Mouse (Mus musculus): ENCODE data around the gene Atp6v1c2. TPM values are rescaled to one million over a fixed set of nuclear protein-coding genes. Genes with fewer than 3 reads are reported as not detected.

The Atp6v1c2 gene
- total RNA-seq, 1 experiment from 2014 or later, result not detected

DNA sequence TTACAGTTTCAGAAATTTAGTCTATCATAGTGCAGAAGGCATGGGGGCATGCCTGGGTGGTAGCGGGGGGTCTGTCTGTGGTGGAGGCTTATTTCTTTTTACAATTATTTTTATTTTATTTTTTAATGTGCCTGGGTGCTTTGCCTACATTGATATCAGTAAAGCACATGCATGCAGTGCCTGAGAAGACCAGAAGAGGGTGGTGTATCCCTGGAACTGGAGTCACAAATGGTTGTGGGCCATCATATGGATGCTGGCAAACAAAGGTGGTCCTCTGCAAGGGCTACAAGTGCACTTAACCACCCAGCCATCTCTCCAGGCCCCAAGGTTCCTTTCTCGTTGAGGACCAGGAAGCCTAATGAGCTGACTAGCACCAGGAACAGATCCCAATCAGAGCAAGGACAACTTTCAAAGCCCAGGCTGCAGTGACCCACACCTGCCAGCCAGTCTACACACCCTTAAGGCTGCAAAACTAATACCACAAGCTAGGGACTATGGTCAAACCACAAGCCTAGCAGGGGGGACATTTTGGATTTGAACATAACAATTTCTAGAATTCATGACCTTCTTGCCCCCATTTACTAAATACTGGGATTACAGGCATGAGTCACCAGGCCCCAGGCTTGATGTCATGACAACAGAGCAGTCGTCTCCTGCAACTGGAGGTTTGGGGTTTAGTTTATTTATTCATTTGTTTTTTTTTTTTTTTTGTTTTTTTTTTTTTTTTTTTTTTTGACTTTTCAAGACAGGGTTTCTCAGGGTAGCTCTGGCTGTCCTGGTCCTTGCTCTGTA, 10.2 kb upstream of the Atp6v1c2 start:
- ATAC-seq (replicated peaks; ENCODE audit: low read depth, poor library complexity, severe bottlenecking), result peak; percentile 79

DNA sequence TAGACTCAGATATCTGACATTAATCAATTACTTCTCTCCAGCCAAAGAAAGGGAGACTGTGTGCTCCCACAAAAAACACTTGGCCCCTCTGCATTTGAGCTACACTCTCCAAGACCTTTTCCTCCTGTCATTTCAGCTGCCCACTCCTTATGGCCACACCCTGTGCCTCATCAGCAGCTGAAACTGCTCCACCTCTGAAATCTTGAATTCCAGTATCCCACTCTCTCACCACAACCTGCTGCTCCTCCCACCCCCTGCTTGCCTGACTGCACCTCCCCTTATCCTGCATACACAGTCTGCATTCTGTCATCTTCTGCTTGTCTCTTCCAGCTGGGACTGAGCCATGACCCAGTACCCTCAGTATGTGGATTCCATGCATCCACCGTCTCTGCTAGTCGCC, 9.2 kb upstream of the Atp6v1c2 start:
- no peak for ATAC-seq (replicated peaks; ENCODE audit: low read depth, poor library complexity, severe bottlenecking)

DNA sequence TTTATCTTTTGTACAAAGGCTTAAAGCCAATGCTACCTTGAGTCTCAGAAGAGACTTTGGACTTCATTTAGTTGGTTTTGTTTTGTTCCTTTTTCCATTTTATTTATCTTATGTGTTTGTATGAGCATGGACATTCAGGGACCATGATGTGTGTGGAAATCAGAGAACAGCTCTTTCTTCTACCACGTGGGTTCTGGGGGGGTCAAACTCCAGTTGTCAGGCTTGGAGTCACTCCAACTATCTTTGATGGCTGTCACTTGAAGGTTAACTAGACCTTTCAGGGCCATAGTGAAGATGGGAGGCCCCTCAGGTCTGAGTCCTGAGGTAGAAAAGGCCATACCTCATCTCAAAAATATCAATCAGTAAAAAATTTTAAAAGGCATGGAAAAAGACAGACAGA, 4.3 kb upstream of the Atp6v1c2 start:
- no peak for ATAC-seq (replicated peaks; ENCODE audit: low read depth, poor library complexity, severe bottlenecking)

DNA sequence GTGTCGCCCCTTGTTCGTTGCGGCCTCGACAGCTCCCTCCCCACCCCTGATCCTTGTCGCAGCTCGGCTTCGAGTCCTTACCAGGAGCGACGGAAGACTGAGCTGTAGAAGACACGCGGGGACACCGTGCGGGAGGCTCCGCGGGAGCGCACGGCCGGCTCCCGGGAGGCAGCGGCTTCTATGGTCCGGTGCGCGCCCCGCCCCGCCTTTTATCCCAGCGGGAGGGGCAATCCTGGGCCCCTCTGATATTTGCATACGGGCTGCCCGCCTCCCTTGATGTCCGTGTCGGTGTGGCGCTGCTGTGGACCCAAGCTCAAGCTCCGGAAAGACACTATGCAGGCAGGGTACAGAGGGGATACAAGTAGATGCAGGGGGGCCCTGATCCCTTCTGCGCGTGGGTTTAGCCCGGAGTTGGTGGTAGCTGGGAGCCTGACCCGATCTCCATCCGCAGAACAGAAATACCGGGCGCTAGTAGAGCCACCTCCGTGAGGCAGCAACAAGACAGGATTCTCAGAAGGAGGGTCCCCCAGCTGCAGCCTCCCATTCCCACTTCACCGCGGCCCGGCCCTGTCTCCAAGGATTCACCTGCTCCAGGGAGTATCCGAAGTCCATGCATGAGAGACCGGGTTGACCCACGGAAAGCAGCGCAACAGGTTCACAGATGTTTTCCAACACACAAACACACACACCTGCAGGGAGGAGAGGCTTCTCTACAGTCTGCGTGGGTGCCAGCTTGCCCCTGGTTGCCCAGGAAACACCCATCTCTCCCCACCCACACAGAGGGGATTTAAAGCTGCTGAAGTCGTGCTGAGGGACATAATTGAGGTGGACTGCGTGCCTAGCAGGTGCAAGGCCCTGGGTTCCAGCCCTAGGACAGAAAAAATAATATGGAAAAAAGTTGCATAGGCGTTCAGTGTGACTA, 4.3 kb downstream of the Atp6v1c2 start:
- peak; percentile 64 for ATAC-seq (replicated peaks; ENCODE audit: low read depth, poor library complexity, severe bottlenecking)

DNA sequence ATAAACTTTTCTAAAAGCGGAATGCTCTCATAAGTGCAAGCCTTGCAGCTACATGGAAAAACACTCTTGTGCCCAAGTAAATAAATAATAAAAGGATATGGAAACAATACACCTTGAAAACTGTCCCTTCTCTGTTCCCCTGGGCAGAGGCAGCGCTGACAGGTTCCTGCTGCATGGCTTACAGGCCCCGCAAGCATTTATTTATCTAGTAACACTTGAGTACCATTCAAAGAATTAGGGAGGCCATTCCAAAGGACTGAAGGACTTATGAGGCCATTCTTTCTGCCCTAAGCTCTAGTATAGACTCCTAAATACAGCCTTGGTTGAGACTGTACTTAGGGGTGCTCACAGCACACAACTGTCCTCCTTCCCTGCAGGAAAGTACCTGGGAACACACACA, 10.7 kb downstream of the Atp6v1c2 start:
- ATAC-seq (replicated peaks; ENCODE audit: low read depth, poor library complexity, severe bottlenecking), result no peak

DNA sequence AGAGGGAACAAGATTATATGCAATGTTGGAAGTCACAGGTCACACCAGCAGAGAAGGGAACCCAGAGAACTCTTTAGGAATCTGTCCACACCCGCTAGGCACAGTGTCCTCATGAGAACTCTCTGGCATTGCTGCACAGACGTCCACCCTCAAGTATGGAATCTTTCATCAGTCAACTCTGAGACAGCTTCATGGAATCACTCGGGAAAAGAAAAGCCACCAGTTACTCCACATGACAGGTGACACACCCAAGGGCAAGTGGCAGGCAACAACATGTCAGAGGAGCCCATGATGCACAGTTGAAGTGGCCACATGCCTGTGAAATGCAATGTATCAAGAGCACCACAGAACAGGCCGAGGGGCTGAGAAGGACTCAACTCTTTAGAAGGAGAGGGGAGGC, 11.2 kb downstream of the Atp6v1c2 start:
- ATAC-seq (replicated peaks; ENCODE audit: low read depth, poor library complexity, severe bottlenecking), result no peak

DNA sequence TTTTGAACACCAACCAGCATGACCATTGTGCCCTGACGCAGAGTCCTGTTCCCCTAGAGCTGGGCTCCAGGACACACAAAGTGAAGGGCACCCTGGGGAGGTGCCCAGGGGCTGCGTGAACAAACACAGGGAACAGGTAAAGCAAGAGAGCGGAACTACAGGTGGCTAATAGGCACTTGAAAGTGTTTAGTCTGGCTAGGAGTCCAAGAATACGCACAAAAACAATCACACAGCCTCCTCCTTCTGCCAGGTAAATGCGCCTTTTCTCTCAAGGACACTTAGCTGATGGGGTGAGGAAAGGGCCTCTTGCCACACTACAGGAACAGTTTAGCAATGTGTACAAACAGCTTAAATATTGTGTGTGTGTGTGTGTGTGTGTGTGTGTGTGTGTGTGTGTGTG, 13.1 kb downstream of the Atp6v1c2 start:
- no peak for ATAC-seq (replicated peaks; ENCODE audit: low read depth, poor library complexity, severe bottlenecking)

DNA sequence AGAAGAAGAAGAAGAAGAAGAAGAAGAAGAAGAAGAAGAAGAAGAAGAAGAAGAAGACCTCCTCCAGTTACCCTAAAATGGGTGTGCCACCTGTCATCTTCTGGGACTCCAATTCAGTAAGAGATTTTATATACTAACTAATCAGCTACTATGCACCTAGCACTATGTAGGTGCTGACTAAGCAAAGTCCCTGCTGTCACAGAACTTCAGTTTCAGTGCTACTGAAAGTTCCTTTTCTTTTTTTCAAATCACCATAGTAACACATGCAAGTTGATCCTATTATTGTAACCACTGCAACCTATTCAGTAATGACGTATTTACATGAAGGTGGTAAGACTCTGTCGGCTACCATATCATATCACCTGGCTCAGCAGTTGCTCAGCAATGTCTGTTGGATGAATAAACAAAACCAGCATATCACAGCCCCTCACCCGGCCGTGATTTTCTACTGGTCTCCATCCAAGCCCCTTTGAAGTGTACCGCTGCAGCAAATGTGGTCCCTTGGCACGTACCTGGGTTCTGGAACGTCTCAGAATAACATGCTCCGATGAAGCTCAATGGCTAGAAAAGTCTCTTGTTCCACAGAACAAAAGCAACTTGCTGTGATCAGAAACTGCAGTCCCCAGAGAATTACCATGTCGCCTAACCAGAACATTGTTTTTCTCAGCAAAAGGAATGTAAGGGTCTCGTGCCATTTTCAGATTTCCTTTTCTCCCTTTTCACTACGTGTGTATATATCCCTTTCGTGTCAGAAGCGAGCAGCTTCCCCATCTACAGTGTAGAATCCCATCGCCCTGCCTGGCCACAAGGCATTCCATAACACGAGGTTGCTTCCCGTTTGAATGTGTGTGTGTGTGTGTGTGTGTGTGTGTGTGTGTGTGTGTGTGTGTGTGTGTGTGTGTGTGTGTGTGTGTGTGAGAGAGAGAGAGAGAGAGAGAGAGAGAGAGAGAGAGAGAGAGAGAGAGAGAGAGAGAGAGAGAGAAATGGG, 18.0 kb downstream of the Atp6v1c2 start:
- no peak for ATAC-seq (replicated peaks; ENCODE audit: low read depth, poor library complexity, severe bottlenecking)

DNA sequence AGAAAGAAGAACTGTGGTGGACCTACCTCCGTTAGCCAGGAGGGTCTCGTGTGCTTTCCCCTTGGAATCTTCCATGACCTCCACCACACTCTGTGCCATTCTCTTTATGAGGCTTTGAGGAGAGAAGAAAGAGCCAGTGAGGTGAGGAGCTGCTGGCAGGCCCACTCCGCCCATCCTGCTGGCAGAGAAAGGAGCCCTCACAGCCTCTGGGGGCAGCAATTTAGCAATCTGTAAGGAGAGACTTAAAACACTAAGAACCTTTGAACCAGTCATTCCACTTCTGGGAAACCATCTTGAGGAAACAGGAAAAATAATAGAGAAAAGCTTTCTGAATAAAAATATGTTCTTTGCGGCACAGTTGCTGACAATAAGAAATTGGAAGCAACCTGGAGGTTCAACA, 20.9 kb downstream of the Atp6v1c2 start:
- ATAC-seq (replicated peaks; ENCODE audit: low read depth, poor library complexity, severe bottlenecking), result 0 out of 2 replicates have a peak, but pooled peaks have one; percentile 15

DNA sequence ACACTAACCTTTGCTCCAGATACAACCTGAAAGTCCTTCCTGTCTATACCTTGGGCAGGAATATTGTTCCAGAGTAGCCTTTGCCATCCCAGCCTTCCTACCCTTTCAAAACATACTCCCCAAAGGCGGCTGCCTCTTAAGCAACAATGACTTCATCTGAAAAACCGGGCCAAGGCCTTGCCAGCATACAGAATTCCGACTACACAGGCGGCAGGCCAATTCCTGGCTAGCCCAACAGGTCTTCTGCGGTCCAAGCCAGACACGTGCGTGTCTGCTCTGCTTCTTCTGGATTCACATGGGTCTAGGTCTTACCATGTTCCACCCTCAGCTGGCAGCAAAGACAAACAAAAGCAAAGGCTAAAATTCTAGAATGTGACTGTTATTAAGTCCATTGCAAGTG, 23.7 kb downstream of the Atp6v1c2 start:
- ATAC-seq (replicated peaks; ENCODE audit: low read depth, poor library complexity, severe bottlenecking), result no peak

DNA sequence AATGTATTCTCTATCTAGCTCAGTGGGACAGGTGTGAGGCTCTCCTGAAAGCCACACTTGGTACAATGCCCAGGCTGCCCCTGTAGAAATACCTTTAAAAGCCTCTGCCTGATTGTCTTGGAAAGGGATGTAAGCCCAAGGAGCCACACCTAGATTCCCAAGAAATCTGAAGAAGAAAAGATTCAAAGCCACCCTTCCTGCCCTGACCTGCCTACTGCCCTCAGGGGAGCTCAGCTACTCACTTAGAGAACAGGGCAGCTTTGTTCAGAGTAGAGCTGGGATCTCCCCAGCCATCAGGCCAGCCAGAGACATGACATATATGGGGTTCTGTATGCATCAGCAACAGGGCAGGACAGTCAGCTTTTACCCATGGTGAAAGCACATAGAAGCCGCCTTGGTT, 29.3 kb downstream of the Atp6v1c2 start:
- ATAC-seq (replicated peaks; ENCODE audit: low read depth, poor library complexity, severe bottlenecking), result no peak

DNA sequence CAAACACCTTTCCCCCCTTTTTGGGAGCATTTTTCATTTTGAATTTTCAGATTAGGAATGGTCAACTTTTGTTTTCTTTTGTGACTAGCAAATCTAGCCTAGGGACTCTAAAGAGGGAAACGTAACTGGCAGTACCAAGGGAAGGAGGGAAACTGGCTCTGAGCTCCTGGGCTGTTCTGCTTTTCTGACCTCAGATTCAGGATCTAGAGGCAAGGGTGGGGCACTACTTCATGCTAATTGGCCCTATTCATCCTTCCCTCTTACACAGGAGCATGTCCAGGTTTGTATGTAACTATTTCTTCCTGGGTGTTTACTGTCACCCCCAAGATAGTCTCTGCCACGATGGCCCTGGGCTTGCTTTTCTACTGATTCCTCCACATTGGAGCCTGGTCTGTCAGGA, 32.3 kb downstream of the Atp6v1c2 start:
- 0 out of 2 replicates have a peak, but pooled peaks have one; percentile 32 for ATAC-seq (replicated peaks; ENCODE audit: low read depth, poor library complexity, severe bottlenecking)

DNA sequence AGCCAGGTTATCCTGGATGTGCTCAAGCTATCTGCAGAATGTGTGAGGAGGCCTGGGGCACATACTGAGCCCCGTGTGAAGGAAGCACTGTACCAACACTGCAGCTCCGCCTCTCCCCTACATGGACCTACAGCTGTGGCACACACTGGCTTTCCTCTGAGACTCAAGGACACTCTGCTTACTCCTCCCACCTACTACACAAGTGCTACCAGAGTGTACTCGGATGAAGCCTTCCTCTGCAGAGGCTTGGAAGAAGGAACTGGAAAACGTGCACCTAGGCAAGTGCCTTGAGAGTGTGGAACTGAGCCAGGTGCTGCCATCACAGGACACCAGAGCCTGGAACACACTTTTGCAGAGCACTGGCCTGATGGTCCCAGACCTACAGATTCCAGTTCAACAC, 38.6 kb downstream of the Atp6v1c2 start:
- ATAC-seq (replicated peaks; ENCODE audit: low read depth, poor library complexity, severe bottlenecking), result no peak

DNA sequence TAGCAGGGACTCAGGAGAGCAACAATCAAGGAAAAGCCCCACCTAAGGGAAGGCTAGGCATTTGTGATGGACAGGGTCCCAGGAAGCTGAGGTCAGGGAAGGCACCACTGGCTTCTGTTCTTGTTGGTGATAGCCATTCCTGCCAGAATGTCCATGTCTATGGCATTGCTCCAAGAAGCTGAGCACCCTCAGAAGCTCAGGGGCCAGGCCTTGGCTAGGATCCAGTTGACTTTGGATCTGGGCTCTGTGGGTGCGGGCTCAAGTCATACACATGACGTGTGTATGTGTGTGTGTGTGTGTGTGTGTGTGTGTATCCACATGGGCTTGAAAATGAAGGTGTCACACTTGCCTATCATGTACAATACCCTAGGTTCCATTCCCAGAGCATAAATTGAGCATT, 39.2 kb downstream of the Atp6v1c2 start:
- ATAC-seq (replicated peaks; ENCODE audit: low read depth, poor library complexity, severe bottlenecking), result no peak

DNA sequence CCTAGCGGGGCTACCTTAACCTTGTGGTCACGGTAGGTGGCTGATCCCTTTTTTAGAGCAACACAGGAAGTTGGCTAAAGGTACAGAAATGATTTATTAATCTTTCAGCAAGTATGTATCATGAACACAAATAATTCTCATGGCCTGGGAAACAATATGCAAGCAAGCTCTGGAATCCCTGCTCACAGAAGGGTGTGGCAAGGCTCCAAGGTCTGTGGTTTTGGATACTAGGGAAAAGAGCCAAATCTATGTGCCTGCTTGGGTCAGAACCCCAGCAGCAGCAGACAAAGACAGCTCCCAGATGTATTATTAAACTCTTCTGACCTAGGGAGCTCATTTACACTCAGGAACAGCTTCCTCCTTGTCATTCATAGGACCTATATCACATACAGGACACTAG, 40.1 kb downstream of the Atp6v1c2 start:
- no peak for ATAC-seq (replicated peaks; ENCODE audit: low read depth, poor library complexity, severe bottlenecking)

DNA sequence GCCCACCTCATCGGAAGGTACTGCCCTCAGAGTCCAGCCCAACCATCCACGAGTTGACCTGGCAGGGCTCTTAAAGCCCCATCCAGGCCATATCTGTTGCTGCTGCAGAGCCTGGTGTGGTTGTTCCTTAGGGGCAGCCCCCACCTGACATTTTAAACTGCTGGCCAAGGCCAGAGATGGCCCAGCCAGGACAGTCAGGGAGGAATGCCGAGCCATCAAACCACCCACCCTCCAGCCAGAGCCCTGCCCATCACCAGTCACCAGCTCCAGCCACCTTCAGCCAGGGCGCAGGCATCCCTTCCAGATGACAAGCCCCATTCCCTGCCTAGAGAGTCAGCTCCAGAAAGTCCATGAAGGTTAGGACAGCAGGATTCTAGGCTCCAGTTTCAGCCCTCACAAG, 40.7 kb downstream of the Atp6v1c2 start:
- no peak for ATAC-seq (replicated peaks; ENCODE audit: low read depth, poor library complexity, severe bottlenecking)

DNA sequence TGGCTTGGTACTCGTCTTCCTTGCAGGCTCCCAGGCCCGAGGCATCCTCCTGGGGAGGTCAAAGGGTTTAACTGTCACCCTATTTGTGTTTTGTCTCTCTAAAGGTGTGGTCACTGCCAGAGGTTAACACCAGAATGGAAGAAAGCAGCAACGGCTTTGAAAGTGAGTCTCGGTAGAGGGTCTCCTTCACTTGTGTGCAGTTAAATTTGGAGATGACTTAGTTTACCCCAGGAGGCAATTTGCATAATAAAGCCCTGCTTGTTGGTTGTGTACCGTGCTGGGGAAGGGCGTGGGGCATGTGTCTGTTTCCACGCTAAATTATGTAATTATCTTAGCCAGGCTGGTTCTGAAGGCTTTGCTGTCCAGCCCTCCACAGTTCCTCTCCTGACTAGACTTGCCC, 55.3 kb downstream of the Atp6v1c2 start:
- ATAC-seq (replicated peaks; ENCODE audit: low read depth, poor library complexity, severe bottlenecking), result no peak

DNA sequence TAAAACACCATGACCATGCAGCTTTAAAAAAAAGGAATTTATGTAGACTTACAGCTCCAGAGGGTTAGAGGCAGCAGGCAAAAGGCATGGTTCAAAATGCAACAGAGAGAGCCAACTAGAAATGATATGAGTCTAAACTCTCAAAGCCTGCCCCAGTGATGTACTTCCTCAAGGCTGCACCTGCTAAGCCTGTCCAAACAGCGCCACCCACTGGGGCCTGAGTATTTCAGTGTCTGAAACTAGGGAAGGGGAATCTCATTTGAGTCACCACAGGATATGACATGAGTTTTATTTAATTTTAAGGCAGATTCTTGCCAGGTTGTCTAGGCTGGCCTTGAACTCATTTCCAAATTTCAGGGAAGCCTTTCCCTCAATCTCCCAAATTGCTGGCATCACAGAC, 57.9 kb downstream of the Atp6v1c2 start:
- ATAC-seq (replicated peaks; ENCODE audit: low read depth, poor library complexity, severe bottlenecking), result peak; percentile 60

DNA sequence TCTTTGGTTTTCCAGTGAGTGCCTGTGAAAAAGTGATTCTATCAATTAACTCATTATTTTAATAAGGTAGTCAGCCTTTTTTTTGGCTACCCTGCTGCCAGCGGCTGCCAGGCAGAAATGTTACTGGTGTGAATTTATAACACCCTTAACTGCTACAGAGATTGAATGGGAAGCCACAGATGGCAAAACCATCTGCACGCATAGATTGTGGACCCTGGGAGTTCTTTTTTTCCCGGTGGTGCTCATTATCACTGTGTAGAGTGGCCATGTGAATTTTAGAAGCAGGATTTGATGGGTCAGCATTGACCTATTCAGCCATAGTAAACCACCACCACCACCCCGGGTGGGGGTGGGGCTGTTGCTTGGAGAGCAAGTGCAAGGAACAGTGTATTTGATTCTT, 61.8 kb downstream of the Atp6v1c2 start:
- no peak for ATAC-seq (replicated peaks; ENCODE audit: low read depth, poor library complexity, severe bottlenecking)

DNA sequence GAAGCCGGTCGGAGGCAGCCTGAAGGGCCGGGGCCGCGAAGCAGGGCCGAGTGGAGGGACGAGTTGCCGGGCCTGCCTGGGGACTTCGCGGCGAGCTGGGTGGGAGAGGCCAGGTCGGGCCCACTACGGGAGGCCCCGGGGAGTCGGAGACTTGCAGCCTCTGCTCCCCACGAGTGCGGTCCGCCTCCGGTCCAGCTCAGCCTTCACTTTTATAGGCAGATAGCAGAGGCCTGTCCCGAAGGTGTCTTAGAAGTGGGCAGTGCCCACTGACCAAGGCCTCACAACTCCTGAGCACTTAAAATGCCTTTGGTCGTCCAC, 62.5 kb downstream of the Atp6v1c2 start:
- no peak for ATAC-seq (replicated peaks; ENCODE audit: low read depth, poor library complexity, severe bottlenecking)

All from common myeloid progenitor, adult 5-6 weeks (primary cell).